ENCODE assay signal across 21 mouse cellular contexts in the genomic region with DNA sequence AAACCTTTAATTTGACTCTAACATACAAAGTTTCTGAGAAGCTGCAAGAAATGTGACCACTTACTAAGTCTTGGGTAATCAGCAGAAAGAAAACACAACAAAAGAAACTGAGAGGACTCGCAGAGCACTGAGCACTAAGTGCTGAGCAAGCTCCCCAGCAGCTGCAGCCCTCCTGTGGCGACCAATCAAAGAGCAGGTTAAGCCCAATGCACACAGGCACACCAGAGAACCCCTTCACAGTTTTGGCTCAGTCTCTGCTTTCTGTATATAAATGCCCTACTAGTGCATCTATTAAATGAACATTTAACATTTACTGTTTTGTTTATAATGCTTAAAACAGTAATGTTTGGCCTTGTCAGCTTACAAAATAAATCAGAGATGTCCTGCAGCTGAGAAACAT.
A peak's percentile ranks its signal among the peaks of the same experiment; 100 is the strongest.
DNase-seq lines count a peak whose midpoint lies in the region; ATAC-seq and TF ChIP-seq lines count a peak whose summit lies in the region.
"Had no signal": no experiment of that assay in that cellular context is flagged by ENCODE, and none has a peak within 500 bp of the region (broad histone marks: within the 10 kb centered on the region; RNA-seq: fewer than 3 reads in every experiment).

No protein-coding gene starts in this region.

- 22% methylated on average over 2 of the region's 2 CpGs for WGBS in forebrain, embryonic 13.5 days
- WGBS in forebrain, embryonic 14.5 days, result 25% methylated on average over 2 of the region's 2 CpGs
- 26% methylated on average over 2 of the region's 2 CpGs for WGBS in neural tube, embryonic 12.5 days
- 39% methylated on average over 2 of the region's 2 CpGs for WGBS in neural tube, embryonic 15.5 days
- 37% methylated on average over 2 of the region's 2 CpGs for WGBS in lung, postnatal 0 days

- H3K4me2 ChIP-seq in forebrain, embryonic 13.5 days, result no peak overlapping the region
- no peak overlapping the region for H3K4me2 ChIP-seq in forebrain, embryonic 14.5 days (ENCODE audit: low read length)
- no peak overlapping the region for H3K4me2 ChIP-seq in neural tube, embryonic 12.5 days (replicated peaks)
- no peak overlapping the region for H3K4me2 ChIP-seq in neural tube, embryonic 15.5 days
- H3K4me2 ChIP-seq in lung, postnatal 0 days (replicated peaks; ENCODE audit: low read depth, low read length), result no peak overlapping the region
- H3K4me2 ChIP-seq: embryonic facial prominence, embryonic 12.5 days; forebrain, embryonic 12.5 days; heart, embryonic 13.5 days; hindbrain, embryonic 12.5 days had no signal

- no peaks in the 10 kb centered on the region for H3K9me3 ChIP-seq in forebrain, embryonic 13.5 days (replicated peaks)
- no peaks in the 10 kb centered on the region for H3K9me3 ChIP-seq in forebrain, embryonic 14.5 days (replicated peaks; ENCODE audit: control insufficient read depth, low read length)
- H3K9me3 ChIP-seq in neural tube, embryonic 12.5 days, result no peaks in the 10 kb centered on the region
- no peaks in the 10 kb centered on the region for H3K9me3 ChIP-seq in neural tube, embryonic 15.5 days (replicated peaks)
- H3K9me3 ChIP-seq in ES-E14 (ENCODE audit: control insufficient read depth, insufficient read depth, low read depth, low read length), result no peaks in the 10 kb centered on the region
- H3K9me3 ChIP-seq in lung, postnatal 0 days (ENCODE audit: low read length), result no peaks in the 10 kb centered on the region
- H3K9me3 ChIP-seq: embryonic facial prominence, embryonic 12.5 days; forebrain, embryonic 12.5 days; G1E; heart, embryonic 13.5 days; hindbrain, embryonic 12.5 days had no signal

- no peaks in the 10 kb centered on the region for H3K4me1 ChIP-seq in forebrain, embryonic 13.5 days
- no peaks in the 10 kb centered on the region for H3K4me1 ChIP-seq in forebrain, embryonic 14.5 days (ENCODE audit: control insufficient read depth, insufficient read depth, low read length)
- no peaks in the 10 kb centered on the region for H3K4me1 ChIP-seq in neural tube, embryonic 12.5 days
- H3K4me1 ChIP-seq in neural tube, embryonic 15.5 days, result no peaks in the 10 kb centered on the region
- no peaks in the 10 kb centered on the region for H3K4me1 ChIP-seq in ES-E14 (ENCODE audit: control insufficient read depth in 2 of 2, insufficient read depth in 2 of 2, low read length in 2 of 2, poor library complexity in 1 of 2)
- H3K4me1 ChIP-seq in lung, postnatal 0 days (ENCODE audit: insufficient read depth, low read depth, low read length), result no peaks in the 10 kb centered on the region
- H3K4me1 ChIP-seq: embryonic facial prominence, embryonic 12.5 days; forebrain, embryonic 12.5 days; heart, embryonic 13.5 days; hindbrain, embryonic 12.5 days had no signal

- 0 out of 2 replicates have a peak, but pooled peaks have one; percentile 50 for ATAC-seq in forebrain, embryonic 13.5 days
- ATAC-seq in forebrain, embryonic 14.5 days, result no peak
- peak; percentile 63; the same call in 1 of the 2 replicates for ATAC-seq in neural tube, embryonic 12.5 days (ENCODE audit: low FRiP score, low read depth)
- ATAC-seq in neural tube, embryonic 15.5 days (ENCODE audit: low FRiP score), result no peak
- ATAC-seq in lung, postnatal 0 days, result no peak
- ATAC-seq: activated CD4-positive, CD25-positive, alpha-beta regulatory T cell, adult 4 months; hindbrain, embryonic 16.5 days; inflammation-experienced regulatory T-cells, adult 6 months had no signal

- H3K27ac ChIP-seq in forebrain, embryonic 13.5 days, result no peak overlapping the region
- no peak overlapping the region for H3K27ac ChIP-seq in forebrain, embryonic 14.5 days (ENCODE audit: low read depth, low read length)
- no peak overlapping the region for H3K27ac ChIP-seq in neural tube, embryonic 12.5 days
- no peak overlapping the region for H3K27ac ChIP-seq in neural tube, embryonic 15.5 days (replicated peaks)
- no peak overlapping the region for H3K27ac ChIP-seq in ES-E14 (ENCODE audit: insufficient read depth, low read depth, low read length, poor library complexity, severe bottlenecking)
- H3K27ac ChIP-seq in lung, postnatal 0 days (ENCODE audit: low read length), result no peak overlapping the region
- H3K27ac ChIP-seq: embryonic facial prominence, embryonic 12.5 days; forebrain, embryonic 12.5 days; heart, embryonic 13.5 days; hindbrain, embryonic 12.5 days had no signal

- TF ChIP-seq CTCF in lung, postnatal 0 days (IDR thresholded peaks at IDR 0.05), result no peak

- TF ChIP-seq EP300 in lung, postnatal 0 days (IDR thresholded peaks at IDR 0.05), result no peak

- no peaks in the 10 kb centered on the region for H3K27me3 ChIP-seq in forebrain, embryonic 13.5 days
- no peaks in the 10 kb centered on the region for H3K27me3 ChIP-seq in forebrain, embryonic 14.5 days (replicated peaks; ENCODE audit: control insufficient read depth, insufficient read depth, low read length)
- H3K27me3 ChIP-seq in neural tube, embryonic 12.5 days (replicated peaks), result no peaks in the 10 kb centered on the region
- no peaks in the 10 kb centered on the region for H3K27me3 ChIP-seq in neural tube, embryonic 15.5 days (replicated peaks)
- H3K27me3 ChIP-seq in lung, postnatal 0 days (replicated peaks; ENCODE audit: insufficient read depth, low read length), result no peaks in the 10 kb centered on the region
- H3K27me3 ChIP-seq: CH12.LX; embryonic facial prominence, embryonic 12.5 days; forebrain, embryonic 12.5 days; heart, embryonic 13.5 days; hindbrain, embryonic 12.5 days had no signal

- no peak overlapping the region for H3K9ac ChIP-seq in forebrain, embryonic 13.5 days
- no peak overlapping the region for H3K9ac ChIP-seq in forebrain, embryonic 14.5 days (ENCODE audit: low read length)
- H3K9ac ChIP-seq in neural tube, embryonic 12.5 days, result no peak overlapping the region
- H3K9ac ChIP-seq in neural tube, embryonic 15.5 days (replicated peaks), result no peak overlapping the region
- H3K9ac ChIP-seq in ES-E14 (ENCODE audit: insufficient read depth, low read depth, low read length, poor library complexity, severe bottlenecking), result no peak overlapping the region
- no peak overlapping the region for H3K9ac ChIP-seq in lung, postnatal 0 days (replicated peaks; ENCODE audit: low read depth)
- H3K9ac ChIP-seq: embryonic facial prominence, embryonic 12.5 days; forebrain, embryonic 12.5 days; heart, embryonic 13.5 days; hindbrain, embryonic 12.5 days had no signal

- DNase-seq in forebrain, embryonic 14.5 days (ENCODE audit: low spot score), result no peak
- DNase-seq in ES-E14 (ENCODE audit: low read depth, low spot score), result peak; percentile 9
- DNase-seq in lung, postnatal 0 days (ENCODE audit: low spot score), result no peak
- DNase-seq: cerebellum, adult 11-12 months; cerebellum, adult 9-10 months; cerebellum, postnatal 25 days; gastrocnemius, postnatal 36 days; heart, adult 11 months; heart, postnatal 36 days had no signal

- H3K36me3 ChIP-seq in forebrain, embryonic 13.5 days (ENCODE audit: poor library complexity, severe bottlenecking), result no peaks in the 10 kb centered on the region
- no peaks in the 10 kb centered on the region for H3K36me3 ChIP-seq in forebrain, embryonic 14.5 days (ENCODE audit: control insufficient read depth, insufficient read depth, low read length)
- no peaks in the 10 kb centered on the region for H3K36me3 ChIP-seq in neural tube, embryonic 12.5 days
- no peaks in the 10 kb centered on the region for H3K36me3 ChIP-seq in neural tube, embryonic 15.5 days
- no peaks in the 10 kb centered on the region for H3K36me3 ChIP-seq in ES-E14 (ENCODE audit: control insufficient read depth, insufficient read depth, low read length, poor library complexity, severe bottlenecking)
- H3K36me3 ChIP-seq in lung, postnatal 0 days (ENCODE audit: insufficient read depth, low read length), result no peaks in the 10 kb centered on the region
- H3K36me3 ChIP-seq: embryonic facial prominence, embryonic 12.5 days; forebrain, embryonic 12.5 days; heart, embryonic 13.5 days; hindbrain, embryonic 12.5 days had no signal

- in situ Hi-C loops in ES-E14 (cut with MboI; ENCODE audit: low sequenced_read_pairs in 2 of 2, unreplicated experiment in 2 of 2), result no loop called here

- no peak overlapping the region for H3K4me3 ChIP-seq in forebrain, embryonic 13.5 days
- no peak overlapping the region for H3K4me3 ChIP-seq in forebrain, embryonic 14.5 days (ENCODE audit: low read depth, low read length)
- H3K4me3 ChIP-seq in neural tube, embryonic 12.5 days, result no peak overlapping the region
- no peak overlapping the region for H3K4me3 ChIP-seq in neural tube, embryonic 15.5 days (replicated peaks)
- no peak overlapping the region for H3K4me3 ChIP-seq in ES-E14 (ENCODE audit: insufficient read depth in 1 of 2, low read depth in 1 of 2, low read length in 2 of 2, poor library complexity in 1 of 2, severe bottlenecking in 1 of 2)
- no peak overlapping the region for H3K4me3 ChIP-seq in lung, postnatal 0 days (ENCODE audit: low read depth, low read length)
- H3K4me3 ChIP-seq: embryonic facial prominence, embryonic 12.5 days; forebrain, embryonic 12.5 days; heart, embryonic 13.5 days; hindbrain, embryonic 12.5 days had no signal

TF ChIP-seq in ES-E14, 5 proteins besides CTCF, POLR2A, EP300 and RAD21:
- TF ChIP-seq ZC3H11A (IDR thresholded peaks at IDR 0.05; ENCODE audit: borderline replicate concordance, low read depth, low read length) (no peak), HCFC1 (IDR thresholded peaks at IDR 0.05; ENCODE audit: borderline replicate concordance, insufficient read depth, low read length) (no peak), CHD2 (IDR thresholded peaks at IDR 0.05; ENCODE audit: low read depth, low read length) (no peak), MAFK (IDR thresholded peaks at IDR 0.05; ENCODE audit: insufficient read depth, low read depth, low read length) (peak; percentile 56; the same call in 1 of the 2 replicates), ZNF384 (IDR thresholded peaks at IDR 0.05; ENCODE audit: low read depth, low read length) (no peak)

Comparison
In these comparisons a context has a peak if more than half of its experiments do, and no peak if none do; other contexts are left out.
1. ATAC-seq: peak in forebrain, embryonic 13.5 days (single experiment) and neural tube, embryonic 12.5 days (single experiment); none in forebrain, embryonic 14.5 days (single experiment), neural tube, embryonic 15.5 days (single experiment) and lung, postnatal 0 days (single experiment).